Mouse (Mus musculus) heart, embryonic 16.5 days (tissue): ENCODE measurements around the gene Ifnab. TPM values are rescaled to one million over a fixed set of nuclear protein-coding genes. Genes with fewer than 3 reads are reported as not detected.

ENCODE experiments used
- ATAC-seq: fragments of 200-750 bp; cut with Nextera tagmentation; replicated peaks from 2 replicates; pipeline ENCODE4 v1.8.0; 2017; ENCODE audit warnings: moderate number of reproducible peaks; ENCODE audit not compliant: insufficient read depth, low FRiP score; ENCODE audit errors: extremely low read depth
- H3K27ac ChIP-seq: fragments of 300-500 bp; sonication (generic); 2 replicates; pipeline ENCODE4 v1.5.1; 2014; ENCODE audit warnings: mild to moderate bottlenecking, low read length, control low read depth, moderate library complexity
- H3K27me3 ChIP-seq: fragments of 300-500 bp; sonication (generic); 2 replicates; pipeline ENCODE4 v1.6.1; 2014; ENCODE audit warnings: low read length, mixed read lengths; ENCODE audit not compliant: control insufficient read depth, insufficient read depth
- H3K36me3 ChIP-seq: fragments of 300-500 bp; sonication (generic); 2 replicates; pipeline ENCODE4 v1.6.1; 2014; ENCODE audit not compliant: control insufficient read depth, insufficient read depth
- H3K4me1 ChIP-seq: fragments of 300-500 bp; sonication (generic); 2 replicates; pipeline ENCODE4 v1.6.1; 2014; ENCODE audit warnings: low read length, mixed read lengths; ENCODE audit not compliant: control insufficient read depth, insufficient read depth
- H3K4me2 ChIP-seq: fragments of 300-500 bp; sonication (generic); 2 replicates; pipeline ENCODE4 v1.6.1; 2014; ENCODE audit warnings: low read depth, mild to moderate bottlenecking, control low read depth, low read length
- H3K4me3 ChIP-seq: fragments of 300-500 bp; sonication (generic); 2 replicates; pipeline ENCODE4 v1.5.1; 2014; ENCODE audit warnings: mild to moderate bottlenecking, control low read depth, low read length
- H3K9ac ChIP-seq: fragments of 300-500 bp; sonication (generic); 2 replicates; pipeline ENCODE4 v1.6.1; 2014; ENCODE audit warnings: low read length, control low read depth
- H3K9me3 ChIP-seq: fragments of 300-500 bp; sonication (generic); replicated peaks from 2 replicates; pipeline ENCODE4 v1.6.1; 2016; ENCODE audit warnings: low read length; ENCODE audit not compliant: control insufficient read depth
- WGBS: fragments of 180-500 bp; shearing (Covaris S2); extraction: QIAGEN DNeasy Blood & Tissue Kit; methylation state at CpG from one replicate; pipeline ENCODE4 v1.1.7; 2014; 5-methylcytosine and 5-hydroxymethylcytosine counted together
- polyA plus RNA-seq: library from polyadenylated mRNA; unstranded; fragments of >200 nt; fragmentation: Nextera tagmentation; extraction: Ambion mirVana; gene quantifications from 2 replicates; pipeline ENCODE4 v1.2.1, GENCODE M21; 2015

The Ifnab gene
- polyA plus RNA-seq, 1 experiment from 2014 or later = not detected

GRCm38 (mm10) chr4:88641077-88641831 is 49.9 kb downstream of the Ifnab start:
- Histone ChIP-seq H3K4me1 (no peaks in the 10 kb centered on the region), H3K36me3 (no peaks in the 10 kb centered on the region), H3K27me3 (no peaks in the 10 kb centered on the region), H3K4me3 (peak overlapping the region; percentile 58), H3K4me2 (peak overlapping the region; percentile 61), H3K9me3 (no peaks in the 10 kb centered on the region), H3K9ac (peak overlapping the region; percentile 59), H3K27ac (no peak overlapping the region)
- ATAC-seq = peak; percentile 89
- 19% methylated on average over 11 of the region's 11 CpGs for WGBS

- Histone ChIP-seq H3K36me3 (no peaks in the 10 kb centered on the region), H3K27me3 (no peaks in the 10 kb centered on the region), H3K4me3 (peak overlapping the region; percentile 58), H3K27ac (no peak overlapping the region), H3K4me2 (peak overlapping the region; percentile 61), H3K4me1 (no peaks in the 10 kb centered on the region), H3K9ac (peak overlapping the region; percentile 59), H3K9me3 (no peaks in the 10 kb centered on the region)
- WGBS = 45% methylated on average over 8 of the region's 8 CpGs
- no peak for ATAC-seq
Measured at GRCm38 (mm10) chr4:88640704-88641076, 50.5 kb downstream of the Ifnab start.

Other genes with a start within 250 kb of the Ifnab start
- gene Ifnb1, start 168.6 kb downstream of the Ifnab start, polyA plus RNA-seq = not detected in 2 replicates
- not detected in 2 replicates for gene Ifna15, start 133.1 kb downstream of the Ifnab start, polyA plus RNA-seq
- gene Ifna14, start 119.6 kb downstream of the Ifnab start, polyA plus RNA-seq = not detected in 2 replicates
- gene Ifna9, start 99.0 kb downstream of the Ifnab start, polyA plus RNA-seq = not detected in 2 replicates
- gene Ifna12, start 88.0 kb downstream of the Ifnab start, polyA plus RNA-seq = not detected in 2 replicates
- gene C87499, start 56.9 kb downstream of the Ifnab start, polyA plus RNA-seq = not detected in 2 replicates
- not detected in 2 replicates for gene Ifna13, start 46.9 kb downstream of the Ifnab start, polyA plus RNA-seq
- gene Ifna16, start 14.4 kb downstream of the Ifnab start, polyA plus RNA-seq = not detected in 2 replicates
- gene Ifna2, start 7.4 kb downstream of the Ifnab start, polyA plus RNA-seq = not detected in 2 replicates
- 0.76 and 1.1 TPM in 2 replicates for gene Gm26566, start 30.4 kb upstream of the Ifnab start, polyA plus RNA-seq
- 77.2 and 82.3 TPM in 2 replicates for gene Klhl9, start 31.1 kb upstream of the Ifnab start, polyA plus RNA-seq
- gene Gm13271, start 63.5 kb upstream of the Ifnab start, polyA plus RNA-seq = not detected in 2 replicates
- 0.25 TPM in 2 replicates for gene Gm13283, start 68.8 kb upstream of the Ifnab start, polyA plus RNA-seq
- 0.39 and 0.45 TPM in 2 replicates for gene Gm13290, start 82.5 kb upstream of the Ifnab start, polyA plus RNA-seq
- not detected in 2 replicates for gene Gm13289, start 85.6 kb upstream of the Ifnab start, polyA plus RNA-seq
- not detected in 2 replicates for gene Gm13272, start 88.5 kb upstream of the Ifnab start, polyA plus RNA-seq
- gene Ifnz, start 90.8 kb upstream of the Ifnab start, polyA plus RNA-seq = 0.50 TPM in 1 of 2 replicates, not detected in the other
- gene Gm13276, start 94.3 kb upstream of the Ifnab start, polyA plus RNA-seq = not detected in 2 replicates
- not detected in 2 replicates for gene Gm13277, start 97.3 kb upstream of the Ifnab start, polyA plus RNA-seq
- gene Gm13278, start 100.2 kb upstream of the Ifnab start, polyA plus RNA-seq = not detected in 2 replicates
- not detected in 2 replicates for gene Gm13275, start 103.1 kb upstream of the Ifnab start, polyA plus RNA-seq
- gene Gm13279, start 106.0 kb upstream of the Ifnab start, polyA plus RNA-seq = not detected in 2 replicates
- gene Gm13285, start 108.3 kb upstream of the Ifnab start, polyA plus RNA-seq = 0.72 and 1.6 TPM in 2 replicates
- not detected in 2 replicates for gene Gm13287, start 111.9 kb upstream of the Ifnab start, polyA plus RNA-seq
- gene Gm13288, start 114.2 kb upstream of the Ifnab start, polyA plus RNA-seq = not detected in 2 replicates
- not detected in 2 replicates for gene Ifna7, start 124.9 kb upstream of the Ifnab start, polyA plus RNA-seq
- gene Ifna11, start 128.6 kb upstream of the Ifnab start, polyA plus RNA-seq = not detected in 2 replicates
- gene Ifna6, start 136.1 kb upstream of the Ifnab start, polyA plus RNA-seq = not detected in 2 replicates
- gene Ifna5, start 144.2 kb upstream of the Ifnab start, polyA plus RNA-seq = not detected in 2 replicates
- gene Ifna4, start 150.5 kb upstream of the Ifnab start, polyA plus RNA-seq = not detected in 2 replicates
- not detected in 2 replicates for gene Ifna1, start 158.7 kb upstream of the Ifnab start, polyA plus RNA-seq
- gene Ifne, start 188.8 kb upstream of the Ifnab start, polyA plus RNA-seq = not detected in 2 replicates